Mouse (Mus musculus) A20 (cell line): Measurements from ENCODE around the gene Tmem53.
A peak's percentile ranks its signal among the peaks of the same experiment; 100 is the strongest.

ENCODE experiments used
- DNase-seq: peaks from one replicate; pipeline ENCODE4 v3.0.0-alpha.2; 2011; ENCODE audit warnings: low read depth, low spot score

Tmem53 gene

GRCm38 (mm10) chr4:117250982-117251381 lies 769 bp upstream of the Tmem53 start:
- DNase-seq: no peak

- DNase-seq: no peak
These were observed 600 bp downstream of the Tmem53 start for GRCm38 (mm10) chr4:117252351-117252750.

- no peak for DNase-seq
These were observed 1.0 kb downstream of the Tmem53 start for GRCm38 (mm10) chr4:117252755-117253154.

DNA sequence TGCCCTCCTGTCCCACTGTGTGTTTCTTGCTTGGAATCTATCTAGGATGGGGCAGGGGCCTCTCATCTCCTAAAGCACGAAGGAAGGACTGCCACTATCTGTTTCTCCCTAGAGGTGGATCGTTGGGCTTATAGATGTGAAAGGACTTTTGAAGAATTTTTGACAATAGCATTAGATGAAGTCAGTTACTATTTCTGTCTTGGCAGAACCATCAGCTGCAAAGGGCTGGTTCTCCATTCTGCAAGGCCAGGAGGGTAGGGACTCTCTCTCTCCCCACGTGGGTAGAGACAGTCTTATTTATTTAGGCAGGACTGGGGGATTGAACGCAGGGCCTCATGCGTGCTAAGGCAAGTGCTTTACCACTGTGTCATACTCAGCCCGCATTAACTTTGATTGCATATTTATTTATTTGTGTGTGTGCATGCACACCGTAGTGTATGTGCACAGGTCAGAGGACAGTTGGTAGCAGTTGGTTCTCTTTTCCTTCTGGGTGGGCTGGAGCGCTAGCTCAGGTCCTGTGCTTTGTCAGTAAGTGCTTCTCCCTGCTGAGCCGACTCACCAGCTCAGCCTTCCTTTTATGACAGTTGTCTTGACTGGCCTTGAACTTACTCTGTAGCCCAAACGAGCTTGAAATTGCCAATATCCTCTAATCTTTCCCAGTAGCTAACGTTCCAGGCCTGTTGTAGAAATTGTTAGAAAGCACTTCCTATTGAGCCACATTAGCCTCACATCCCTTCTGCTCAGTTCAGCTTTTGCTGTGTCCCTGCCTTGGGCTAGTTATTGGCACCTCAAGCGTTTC lies 1.7 kb downstream of the Tmem53 start:
- peak; percentile 35 for DNase-seq

GRCm38 (mm10) chr4:117254017-117254627 lies 2.4 kb downstream of the Tmem53 start:
- DNase-seq: no peak

- DNase-seq: no peak
These were observed 2.9 kb downstream of the Tmem53 start for GRCm38 (mm10) chr4:117254672-117255071.

GRCm38 (mm10) chr4:117259909-117260308 lies 8.2 kb downstream of the Tmem53 start:
- peak; percentile 53 for DNase-seq

GRCm38 (mm10) chr4:117261222-117261621 lies 9.5 kb downstream of the Tmem53 start:
- DNase-seq: no peak

GRCm38 (mm10) chr4:117262101-117262913 lies 10.6 kb downstream of the Tmem53 start:
- no peak for DNase-seq

- no peak for DNase-seq
These were observed 11.2 kb downstream of the Tmem53 start for GRCm38 (mm10) chr4:117262987-117263386.

- peak; percentile 77 for DNase-seq
These were observed 15.5 kb downstream of the Tmem53 start for GRCm38 (mm10) chr4:117267284-117267683.

DNA sequence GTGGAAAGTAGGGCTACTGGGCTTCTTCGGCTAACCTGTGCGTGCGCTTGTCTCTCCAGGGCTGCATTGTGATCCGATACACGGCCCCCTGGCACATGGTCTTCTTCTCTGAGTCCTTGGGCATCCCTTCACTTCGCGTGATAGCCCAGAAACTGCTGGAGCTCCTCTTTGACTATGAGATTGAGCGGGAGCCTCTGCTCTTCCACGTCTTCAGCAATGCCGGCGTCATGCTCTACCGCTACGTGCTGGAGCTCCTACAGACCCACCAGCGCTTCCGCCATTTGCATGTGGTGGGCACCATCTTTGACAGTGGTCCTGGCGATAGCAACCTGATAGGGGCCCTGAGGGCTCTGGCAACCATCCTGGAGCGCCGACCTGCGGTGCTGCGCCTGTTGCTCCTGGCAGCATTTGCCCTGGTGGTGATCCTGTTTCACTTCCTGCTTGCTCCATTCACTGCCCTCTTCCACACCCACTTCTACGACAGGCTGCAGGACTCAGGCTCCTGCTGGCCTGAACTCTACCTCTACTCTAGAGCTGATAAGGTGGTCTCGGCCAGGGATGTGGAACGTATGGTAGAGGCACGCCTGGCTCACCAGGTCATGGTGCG lies 16.2 kb downstream of the Tmem53 start:
- DNase-seq: no peak

- DNase-seq: peak; percentile 74
These were observed 18.5 kb downstream of the Tmem53 start for GRCm38 (mm10) chr4:117270278-117270677.

- DNase-seq: no peak
These were observed 20.7 kb downstream of the Tmem53 start for GRCm38 (mm10) chr4:117272459-117272858.

- no peak for DNase-seq
These were observed 23.0 kb downstream of the Tmem53 start for GRCm38 (mm10) chr4:117274720-117275119.

- DNase-seq: no peak
These were observed 24.5 kb downstream of the Tmem53 start for GRCm38 (mm10) chr4:117276281-117276711.

DNA sequence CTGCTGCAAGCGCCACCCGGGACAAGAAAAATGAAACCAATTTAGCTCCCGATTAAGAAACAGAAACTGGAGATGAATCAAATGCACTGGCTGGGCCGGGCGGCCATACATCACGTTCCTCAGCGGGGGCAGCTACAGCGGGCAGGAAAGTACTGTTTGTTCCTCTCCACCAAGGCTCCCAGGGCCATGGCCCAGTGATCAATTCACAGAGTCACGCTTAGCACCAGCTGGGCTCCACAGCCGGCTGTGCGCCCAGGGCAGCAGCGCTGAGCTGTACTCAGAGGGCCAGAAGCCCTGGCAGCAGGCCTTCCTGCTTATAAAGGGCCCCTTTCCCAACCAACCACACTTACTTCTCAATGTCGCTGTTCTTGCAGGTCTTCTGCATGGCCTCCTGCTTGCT lies 25.3 kb downstream of the Tmem53 start:
- no peak for DNase-seq

DNA sequence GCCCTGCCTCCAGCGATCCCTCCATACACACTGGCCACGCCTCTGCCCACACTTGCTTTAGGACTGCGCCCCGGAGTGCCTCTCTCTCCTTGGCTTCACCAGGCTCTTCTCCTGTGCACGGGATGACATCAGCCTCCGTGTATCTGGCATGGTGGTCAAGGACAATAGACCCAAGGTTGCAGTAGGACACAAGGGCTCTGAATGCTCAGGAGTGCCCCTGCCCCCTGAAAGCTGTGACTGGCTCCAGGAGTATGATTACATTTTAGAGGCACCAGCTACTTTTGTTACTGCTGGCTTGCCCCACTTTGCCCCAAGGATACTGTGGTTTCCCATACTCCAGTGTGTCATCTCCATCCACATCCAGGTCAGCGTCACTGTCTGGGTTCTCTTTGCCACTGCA lies 25.9 kb downstream of the Tmem53 start:
- no peak for DNase-seq

GRCm38 (mm10) chr4:117278381-117279252 lies 26.9 kb downstream of the Tmem53 start:
- DNase-seq: no peak

GRCm38 (mm10) chr4:117279253-117279642 lies 27.5 kb downstream of the Tmem53 start:
- no peak for DNase-seq

DNA sequence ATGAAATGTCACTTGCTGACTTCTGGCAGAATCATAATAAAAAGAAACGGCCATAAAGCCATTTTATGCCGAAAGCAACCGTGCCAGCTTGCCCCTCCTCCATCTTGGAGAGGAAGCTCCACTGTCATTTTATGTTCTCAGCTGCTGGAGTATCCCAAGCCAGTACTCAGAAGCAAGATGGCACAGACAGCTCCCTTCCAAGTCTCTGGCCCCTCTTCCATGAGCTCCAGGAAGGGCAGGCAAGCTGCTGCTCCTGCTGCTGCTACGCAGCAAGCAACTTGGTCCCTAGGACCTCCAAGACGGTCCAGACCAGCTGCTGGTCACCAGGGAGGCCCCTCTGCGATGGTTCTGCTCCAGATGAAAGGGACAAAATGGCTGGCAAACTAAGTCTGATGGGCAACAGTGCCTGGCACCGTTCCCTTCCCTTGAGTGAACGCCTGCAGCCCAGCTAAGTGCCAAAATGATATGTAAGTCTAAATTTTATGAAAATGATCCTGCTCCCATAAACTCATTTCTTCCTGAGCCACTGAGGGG lies 28.7 kb downstream of the Tmem53 start:
- DNase-seq: no peak
